Mouse (Mus musculus): ENCODE measurements around the gene Rnf7. TPM values are rescaled to one million over a fixed set of nuclear protein-coding genes. Genes with fewer than 3 reads are reported as not detected.

The Rnf7 gene
- polyA plus RNA-seq, 1 experiment = 346 TPM

GRCm38 (mm10) chr9:96428336-96429046 lies 50.0 kb downstream of the Rnf7 start:
- Histone ChIP-seq H3K27ac (ENCODE audit: insufficient read depth, low read length) (no peak overlapping the region), H3K4me1 (ENCODE audit: control insufficient read depth, insufficient read depth, low read length) (no peaks in the 10 kb centered on the region), H3K27me3 (ENCODE audit: control insufficient read depth, insufficient read depth, low read length) (no peaks in the 10 kb centered on the region; the same call in 1 of the 2 replicates), H3K4me3 (replicated peaks; ENCODE audit: insufficient read depth, low read depth, low read length) (no peak overlapping the region)
- 32% methylated on average over 17 of the region's 17 CpGs for WGBS
- DNase-seq = no peak
- TF ChIP-seq POLR2A (IDR thresholded peaks at IDR 0.05; ENCODE audit: borderline replicate concordance, insufficient read depth, low read length) (no peak), CTCF (IDR thresholded peaks at IDR 0.05; ENCODE audit: borderline replicate concordance, insufficient read depth, low read depth, low read length) (no peak)

GRCm38 (mm10) chr9:96424027-96424426 lies 54.4 kb downstream of the Rnf7 start:
- no peak for TF ChIP-seq POLR2A (IDR thresholded peaks at IDR 0.05; ENCODE audit: borderline replicate concordance, insufficient read depth, low read length)
- no peak overlapping the region for H3K4me3 ChIP-seq (replicated peaks; ENCODE audit: insufficient read depth, low read depth, low read length)
- DNase-seq = no peak
- H3K27ac ChIP-seq (ENCODE audit: insufficient read depth, low read length) = no peak overlapping the region
- H3K4me1 ChIP-seq (ENCODE audit: control insufficient read depth, insufficient read depth, low read length) = no peaks in the 10 kb centered on the region
- 52% methylated on average over 8 of the region's 8 CpGs for WGBS
- no peaks in the 10 kb centered on the region for H3K27me3 ChIP-seq (ENCODE audit: control insufficient read depth, insufficient read depth, low read length)

Other genes with a start within 250 kb of the Rnf7 start
- 179 and 202 TPM in 2 replicates for gene Atp1b3, start 114.2 kb downstream of the Rnf7 start, polyA plus RNA-seq (2012; rRNA removed)
- gene Gm28729, start 46.6 kb upstream of the Rnf7 start, polyA plus RNA-seq (2012; rRNA removed) = 0.21 and 0.35 TPM in 2 replicates
- gene Rasa2, start 152.9 kb upstream of the Rnf7 start, polyA plus RNA-seq (2012; rRNA removed) = 8.3 and 9.3 TPM in 2 replicates

All from cerebellum, adult 2 months (tissue).